Mouse (Mus musculus): ENCODE measurements around the gene Gm20388.

DNA sequence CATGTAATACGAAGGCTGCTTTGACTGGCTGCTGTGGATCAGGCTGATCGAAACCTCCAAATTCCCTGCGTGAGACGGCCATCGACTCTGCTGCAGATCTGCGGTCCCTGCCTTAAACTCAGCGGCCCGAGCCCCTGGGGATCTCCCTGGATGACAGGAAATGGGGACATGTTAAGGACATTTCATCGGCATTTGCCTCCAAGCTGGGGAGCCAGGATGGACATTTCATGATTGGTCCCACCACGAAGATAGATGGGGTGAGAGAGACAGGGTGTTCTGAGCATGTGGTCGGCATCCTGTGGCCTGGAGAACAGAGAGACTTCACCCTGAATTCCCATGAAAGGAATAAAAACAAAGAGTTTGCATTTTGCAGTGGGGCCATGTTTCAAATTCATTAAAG, 1484.7 kb downstream of the Gm20388 start:
- no peak for TF ChIP-seq CTCF (IDR thresholded peaks at IDR 0.05; ENCODE audit: borderline replicate concordance, extremely low read depth, insufficient read depth, insufficient read length)
- no peak for TF ChIP-seq POLR2A (IDR thresholded peaks at IDR 0.05; ENCODE audit: borderline replicate concordance, extremely low read depth, insufficient read depth, insufficient read length, poor library complexity, severe bottlenecking)

Data from brain, embryonic 14.5 days (tissue).